Mouse (Mus musculus) CH12.LX (cell line): ENCODE results near the gene Ccdc136. TPM values are rescaled to one million over a fixed set of nuclear protein-coding genes. Genes with fewer than 3 reads are reported as not detected.

Experiments used
- DNase-seq: peaks from one replicate; pipeline ENCODE4 v3.0.0-alpha.2; 2013; ENCODE audit errors: extremely low read depth
- H3K27ac ChIP-seq: 2 replicates; pipeline ENCODE4 v1.5.1; 2012; ENCODE audit warnings: low read depth, mild to moderate bottlenecking, control low read depth, moderate library complexity; ENCODE audit not compliant: insufficient read depth
- H3K27me3 ChIP-seq: replicated peaks from 2 replicates; pipeline ENCODE3; 2012; ENCODE audit warnings: inconsistent platforms
- H3K36me3 ChIP-seq, 2 experiments: replicated peaks in 1 of 2; 2 replicates each; pipeline versions ENCODE3 to v1.6.1; 2012; ENCODE audit warnings: inconsistent platforms in 1 of 2, low read length in 1 of 2, mild to moderate bottlenecking in 1 of 2, mixed read lengths in 1 of 2, moderate library complexity in 1 of 2; ENCODE audit not compliant: control insufficient read depth in 1 of 2, insufficient read depth in 1 of 2
- H3K4me1 ChIP-seq, 2 experiments: 2 replicates each; pipeline ENCODE4 v1.6.1; 2012; ENCODE audit warnings: inconsistent platforms in 1 of 2, moderate library complexity in 1 of 2; ENCODE audit not compliant: insufficient read depth in 2 of 2, control insufficient read depth in 1 of 2
- H3K4me2 ChIP-seq: 2 replicates; pipeline ENCODE4 v1.6.1; 2012; ENCODE audit warnings: low read depth, mild to moderate bottlenecking, control low read depth; ENCODE audit not compliant: poor library complexity, insufficient read depth, severe bottlenecking
- H3K4me3 ChIP-seq, 3 experiments: fragments of 150-350 bp in 1 of 3; sonication (generic) in 1 of 3; replicated peaks in 1 of 3; 2 replicates each; pipeline versions ENCODE3 to v1.5.1; 2011 to 2012; ENCODE audit warnings: low read depth in 2 of 3, low read length in 2 of 3, mild to moderate bottlenecking in 2 of 3, moderate library complexity in 2 of 3, control low read depth in 1 of 3, improper control_type of control experiment in 1 of 3, inconsistent platforms in 1 of 3, mixed read lengths in 1 of 3; ENCODE audit not compliant: poor library complexity in 1 of 3
- H3K79me2 ChIP-seq: replicated peaks from 2 replicates; pipeline ENCODE4 v1.6.1; 2012; ENCODE audit warnings: mild to moderate bottlenecking, moderate library complexity; ENCODE audit not compliant: control insufficient read depth, poor library complexity, insufficient read depth, severe bottlenecking; ENCODE audit errors: extremely low read depth
- H3K9ac ChIP-seq: 2 replicates; pipeline ENCODE4 v1.6.1; 2012; ENCODE audit warnings: low read depth, mild to moderate bottlenecking, control low read depth, moderate library complexity; ENCODE audit not compliant: insufficient read depth
- H3K9me3 ChIP-seq: replicated peaks from 2 replicates; pipeline ENCODE3; 2012; ENCODE audit warnings: low read length, inconsistent platforms, mixed read lengths
- CHD1 ChIP-seq: IDR thresholded peaks from 2 replicates; pipeline ENCODE4 v1.6.1; 2012; ENCODE audit warnings: low read depth, low read length, improper control_type of control experiment, inconsistent platforms
- CTCF ChIP-seq, 2 experiments: IDR thresholded peaks in 1 of 2; conservative IDR thresholded peaks in 1 of 2; 2 replicates each; pipeline ENCODE4 v1.5.1; 2011 to 2012; ENCODE audit warnings: low read depth in 2 of 2, low read length in 2 of 2, improper control_type of control experiment in 1 of 2, inconsistent platforms in 1 of 2, mild to moderate bottlenecking in 1 of 2, moderate library complexity in 1 of 2
- ETS1 ChIP-seq: conservative IDR thresholded peaks from 2 replicates; pipeline ENCODE4 v1.6.1; 2012; ENCODE audit warnings: low read depth, mild to moderate bottlenecking, inconsistent platforms, low read length, improper control_type of control experiment, moderate library complexity
- GABPA ChIP-seq: IDR thresholded peaks from 2 replicates; pipeline ENCODE4 v1.6.1; 2012; ENCODE audit warnings: low read depth, low read length, improper control_type of control experiment, inconsistent platforms; ENCODE audit not compliant: insufficient replicate concordance
- JUND ChIP-seq: conservative IDR thresholded peaks from 2 replicates; pipeline ENCODE4 v1.6.1; 2011; ENCODE audit warnings: low read depth, low read length, improper control_type of control experiment
- MAFK ChIP-seq: IDR thresholded peaks from 2 replicates; pipeline ENCODE4 v1.6.1; 2011; ENCODE audit warnings: low read length, improper control_type of control experiment; ENCODE audit not compliant: insufficient replicate concordance
- MAX ChIP-seq: IDR thresholded peaks from 2 replicates; pipeline ENCODE4 v1.6.1; 2011; ENCODE audit warnings: low read length, improper control_type of control experiment
- MEF2A ChIP-seq: IDR thresholded peaks from 2 replicates; pipeline ENCODE4 v1.6.1; 2014; ENCODE audit warnings: low read depth, mild to moderate bottlenecking, inconsistent platforms, low read length, improper control_type of control experiment, borderline replicate concordance
- MXI1 ChIP-seq: IDR thresholded peaks from 2 replicates; pipeline ENCODE4 v1.6.1; 2011; ENCODE audit warnings: mild to moderate bottlenecking, low read depth, low read length, improper control_type of control experiment
- NELFE ChIP-seq: IDR thresholded peaks from 2 replicates; pipeline ENCODE4 v1.6.1; 2011; ENCODE audit warnings: low read depth, low read length, improper control_type of control experiment
- POLR2AphosphoS2 ChIP-seq: IDR thresholded peaks from 2 replicates; pipeline ENCODE4 v1.6.1; 2011; ENCODE audit warnings: low read depth, low read length, improper control_type of control experiment
- SIN3A ChIP-seq: IDR thresholded peaks from 2 replicates; pipeline ENCODE4 v1.6.1; 2012; ENCODE audit warnings: low read length, improper control_type of control experiment, inconsistent platforms
- SMC3 ChIP-seq: IDR thresholded peaks from 2 replicates; pipeline ENCODE4 v1.6.1; 2011; ENCODE audit warnings: low read depth, low read length, improper control_type of control experiment
- USF1 ChIP-seq: IDR thresholded peaks from 2 replicates; pipeline ENCODE4 v1.6.1; 2014; ENCODE audit warnings: low read depth, mild to moderate bottlenecking, inconsistent platforms, low read length, improper control_type of control experiment
- USF2 ChIP-seq: conservative IDR thresholded peaks from 2 replicates; pipeline ENCODE4 v1.6.1; 2011; ENCODE audit warnings: low read depth, low read length, improper control_type of control experiment
- ZC3H11A ChIP-seq: IDR thresholded peaks from 2 replicates; pipeline ENCODE4 v1.6.1; 2012; ENCODE audit warnings: low read depth, mild to moderate bottlenecking, inconsistent platforms, low read length, improper control_type of control experiment
- ZKSCAN1 ChIP-seq: IDR thresholded peaks from 2 replicates; pipeline ENCODE4 v1.6.1; 2012; ENCODE audit warnings: low read depth, inconsistent platforms, low read length, improper control_type of control experiment, borderline replicate concordance
- ZNF384 ChIP-seq: IDR thresholded peaks from 2 replicates; pipeline ENCODE4 v1.6.1; 2012; ENCODE audit warnings: low read depth, low read length, improper control_type of control experiment, inconsistent platforms
- dilution Hi-C: fragments of 300-500 bp; cut with MboI; formaldehyde crosslinking; loops from 2 replicates; pipeline ENCODE4 v1.14.3; 2020; ENCODE audit warnings: low sequenced_read_pairs; ENCODE audit not compliant: extremely low pct_unique_long_range_greater_than_20kb, extremely low pct_ligation_motif_present
- in situ Hi-C: fragments of 300-500 bp; cut with MboI; formaldehyde crosslinking; loops from 3 replicates; pipeline ENCODE4 v1.14.3; 2019; ENCODE audit warnings: low sequenced_read_pairs, low pct_ligation_motif_present, low pct_unique_long_range_greater_than_20kb, mixed read lengths
- polyA plus RNA-seq: library from polyadenylated mRNA; unstranded; fragments of >175 nt; gene quantifications from 2 replicates; pipeline ENCODE4 v1.2.1, GENCODE M21; 2012; ENCODE audit warnings: low read depth; ENCODE audit not compliant: insufficient read length
- total RNA-seq, 2 experiments: library from RNA; depleted of rRNA; stranded (reverse); fragments of 300-350 nt in 1 of 2; fragments of >200 nt in 1 of 2; gene quantifications; 2 replicates each; pipeline ENCODE4 v1.2.3; 2012 to 2014

Gene Ccdc136
- total and polyA plus RNA-seq, 3 experiments, result 0.64 to 4.3 (median 2.4) TPM

GRCm38 (mm10) chr6:29394286-29394685 lies 1.8 kb upstream of the Ccdc136 start:
- in situ Hi-C loops (loop anchor here (25.0 kb wide), 1 partner anchor 243 kb away; no protein-coding TSS in a partner anchor), dilution Hi-C loops (no loop called here)
- Histone ChIP-seq H3K9me3 (no peaks in the 10 kb centered on the region), H3K4me2 (no peak overlapping the region), H3K4me1 (peaks cover 0 to 10% of the 10 kb centered on the region in 2 experiments; a peak in 1 of 4 replicates), H3K9ac (no peak overlapping the region), H3K36me3 (no peaks in the 10 kb centered on the region), H3K4me3 (no peak overlapping the region), H3K27me3 (peaks cover 82% of the 10 kb centered on the region), H3K79me2 (no peaks in the 10 kb centered on the region), H3K27ac (no peak overlapping the region)
- no peak for DNase-seq
- TF ChIP-seq ETS1, result no peak
- TF ChIP-seq NELFE, result no peak
- no peak for TF ChIP-seq JUND
- TF ChIP-seq USF1, result no peak
- TF ChIP-seq MAFK, result no peak
- no peak for TF ChIP-seq SMC3
- no peak for TF ChIP-seq ZNF384
- TF ChIP-seq GABPA, result no peak

GRCm38 (mm10) chr6:29396714-29397540 lies 818 bp downstream of the Ccdc136 start:
- dilution Hi-C loops, result no loop called here

More at GRCm38 (mm10) chr6:29396714-29397540, 818 bp downstream of the Ccdc136 start:
- no peak for DNase-seq
- peaks cover 83% of the 10 kb centered on the region for H3K27me3 ChIP-seq
- peaks cover 0 to 7% of the 10 kb centered on the region in 2 experiments; a peak in 1 of 4 replicates for H3K4me1 ChIP-seq
- in situ Hi-C loops, result loop anchor here (25.0 kb wide), 1 partner anchor 240 kb away; no protein-coding TSS in a partner anchor
- H3K79me2 ChIP-seq, result no peaks in the 10 kb centered on the region
- TF ChIP-seq SIN3A (no peak), USF2 (no peak), CTCF (conservative IDR thresholded peaks at IDR 0.05 in 1 of 2, IDR thresholded peaks at IDR 0.05 in 1 of 2; ENCODE audit: low read depth in 2 of 2, low read length in 2 of 2) (no peak), MAX (no peak), ZKSCAN1 (no peak), ZC3H11A (no peak), POLR2AphosphoS2 (no peak), ETS1 (no peak), GABPA (no peak), MEF2A (no peak), MXI1 (no peak), CHD1 (no peak)
- H3K4me3 ChIP-seq, result peak overlapping the region; percentile 46 to 87 (median 59)
- H3K9me3 ChIP-seq, result no peaks in the 10 kb centered on the region
- H3K27ac ChIP-seq, result no peak overlapping the region
- H3K4me2 ChIP-seq, result peak overlapping the region; percentile 62
- H3K36me3 ChIP-seq, result no peaks in the 10 kb centered on the region
- peak overlapping the region; percentile 75 for H3K9ac ChIP-seq
